Mouse (Mus musculus) G1E (cell line): Measurements from ENCODE around the gene Hunk. TPM values are rescaled to one million over a fixed set of nuclear protein-coding genes. Genes with fewer than 3 reads are reported as not detected.

Experiments used
- ATAC-seq: 2 replicates; pipeline ENCODE4 v1.8.0; 2016; ENCODE audit warnings: mild to moderate bottlenecking; ENCODE audit not compliant: insufficient number of reproducible peaks, poor library complexity, low FRiP score, severe bottlenecking; ENCODE audit errors: extremely low read depth
- DNase-seq: peaks from one replicate; pipeline ENCODE4 v3.0.0; 2012; ENCODE audit warnings: low spot score
- H3K27me3 ChIP-seq: 2 replicates; pipeline ENCODE4 v1.6.1; 2012; ENCODE audit warnings: mild to moderate bottlenecking, low read length, inconsistent platforms; ENCODE audit not compliant: insufficient read depth
- H3K36me3 ChIP-seq: replicated peaks from 2 replicates; pipeline ENCODE3; 2012; ENCODE audit warnings: mild to moderate bottlenecking, inconsistent platforms
- H3K4me1 ChIP-seq: 2 replicates; pipeline ENCODE4 v1.6.1; 2012; ENCODE audit warnings: low read depth, low read length, inconsistent platforms, mixed read lengths; ENCODE audit not compliant: insufficient read depth
- H3K4me3 ChIP-seq: 2 replicates; pipeline ENCODE4 v1.5.1; 2012; ENCODE audit warnings: low read depth, mild to moderate bottlenecking, inconsistent platforms, low read length, moderate library complexity, mixed read lengths
- H3K9me3 ChIP-seq: replicated peaks from 2 replicates; pipeline ENCODE4 v1.6.1; 2012; ENCODE audit warnings: inconsistent platforms
- CTCF ChIP-seq: IDR thresholded peaks from 2 replicates; pipeline ENCODE4 v1.5.1; 2012; ENCODE audit warnings: low read depth, low read length, inconsistent platforms, mixed read lengths
- GATA1 ChIP-seq: IDR thresholded peaks from 2 replicates; pipeline ENCODE4 v1.6.1; 2012; ENCODE audit warnings: borderline replicate concordance, low read length, inconsistent platforms, mixed read lengths
- GATA2 ChIP-seq: IDR thresholded peaks from 2 replicates; pipeline ENCODE4 v1.6.1; 2012; ENCODE audit warnings: low read depth, low read length, inconsistent platforms, borderline replicate concordance
- POLR2AphosphoS5 ChIP-seq: IDR thresholded peaks from 2 replicates; pipeline ENCODE4 v1.6.1; 2012; ENCODE audit warnings: low read depth, low read length, inconsistent platforms; ENCODE audit not compliant: insufficient replicate concordance
- TAL1 ChIP-seq: conservative IDR thresholded peaks from 2 replicates; pipeline ENCODE4 v1.6.1; 2012; ENCODE audit warnings: low read depth, low read length, inconsistent platforms, mixed read lengths
- polyA plus RNA-seq: library from polyadenylated mRNA; stranded (reverse); fragments of >175 nt; gene quantifications from 2 replicates; pipeline ENCODE4 v1.2.3, GENCODE M21; 2012
- total RNA-seq, 2 experiments: library from RNA; stranded (forward) in 1 of 2; stranded (reverse) in 1 of 2; fragments of 200-1000 nt in 1 of 2; fragments of >200 nt in 1 of 2; fragmentation: Nextera tagmentation in 1 of 2; gene quantifications; 2 replicates each; pipeline ENCODE4 v1.2.3; 2014 to 2017

The Hunk gene
- total and polyA plus RNA-seq, 3 experiments, result 0.11 TPM; not detected in 2

DNA sequence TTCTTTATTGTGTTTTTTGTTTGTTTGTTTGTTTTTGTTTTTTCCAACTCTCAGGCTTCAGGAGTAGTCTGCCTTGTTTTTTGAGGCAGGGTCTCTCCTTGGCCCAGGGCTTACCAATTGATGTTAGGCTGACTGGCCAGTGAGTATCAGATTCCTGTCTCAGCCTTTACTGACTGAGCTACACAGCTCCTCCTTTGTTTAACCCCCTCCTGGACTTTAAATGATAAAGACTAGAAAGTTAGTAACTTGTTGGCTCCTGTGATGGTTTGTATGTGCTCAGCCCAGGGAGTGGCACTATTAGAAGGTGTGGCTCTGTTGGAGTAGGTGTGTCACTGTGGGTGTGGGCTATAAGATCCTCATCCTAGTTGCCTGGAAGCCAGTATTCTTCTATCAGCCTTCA, 30.8 kb downstream of the Hunk start:
- TF ChIP-seq CTCF (no peak), POLR2AphosphoS5 (no peak), GATA1 (no peak), GATA2 (no peak), TAL1 (no peak)

DNA sequence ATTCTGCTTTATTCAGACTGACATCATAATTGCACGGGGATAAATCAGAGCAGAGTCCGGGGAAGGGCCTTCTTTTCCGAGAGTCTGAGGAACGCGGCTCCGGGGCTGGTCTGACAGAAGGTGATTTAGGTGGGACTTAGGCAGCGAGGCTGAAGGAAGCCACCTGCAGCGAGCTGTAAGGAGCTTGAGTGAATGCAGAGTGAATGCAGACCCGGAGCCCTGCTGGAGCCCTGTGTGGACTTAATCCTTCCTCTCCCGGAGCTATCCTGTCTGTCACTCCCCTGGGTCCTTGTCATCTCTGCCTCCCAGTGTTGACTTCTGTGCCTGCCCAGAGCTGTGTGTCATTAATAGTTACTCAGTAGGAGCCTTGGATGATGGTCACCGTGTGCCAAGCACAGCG, 32.8 kb downstream of the Hunk start:
- Histone ChIP-seq H3K4me1 (no peaks in the 10 kb centered on the region), H3K36me3 (no peaks in the 10 kb centered on the region), H3K9me3 (peaks cover 23% of the 10 kb centered on the region), H3K4me3 (no peak overlapping the region), H3K27me3 (no peaks in the 10 kb centered on the region; the same call in 1 of the 2 replicates)
- TF ChIP-seq TAL1 (no peak), GATA1 (no peak), CTCF (no peak), GATA2 (no peak), POLR2AphosphoS5 (no peak)
- no peak for ATAC-seq
- no peak for DNase-seq

More for the DNA sequence above, 30.8 kb downstream of the Hunk start:
- Histone ChIP-seq H3K4me3 (no peak overlapping the region), H3K36me3 (no peaks in the 10 kb centered on the region), H3K27me3 (no peaks in the 10 kb centered on the region; the same call in 1 of the 2 replicates), H3K4me1 (no peaks in the 10 kb centered on the region), H3K9me3 (peaks cover 31% of the 10 kb centered on the region)
- ATAC-seq, result no peak
- no peak for DNase-seq

DNA sequence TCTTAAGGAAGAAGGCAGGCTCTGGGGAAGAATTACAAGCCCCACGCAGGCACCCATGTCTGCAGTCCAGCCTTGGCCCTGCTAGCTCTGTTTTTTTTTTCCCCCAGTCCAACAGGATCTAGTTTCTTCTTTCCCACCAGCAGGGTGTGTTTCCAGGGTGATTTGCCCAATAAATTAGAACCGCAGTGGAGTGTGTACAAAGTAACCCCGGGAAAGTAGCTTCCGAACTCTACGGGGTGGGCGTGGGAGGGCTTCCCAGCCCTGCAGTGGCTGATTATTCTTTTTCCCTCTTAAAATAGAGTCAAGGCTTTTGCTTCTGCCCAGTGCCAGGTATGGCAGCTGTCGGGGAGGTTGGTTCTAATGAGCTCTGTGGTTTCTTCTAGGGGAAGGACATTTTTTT, 35.3 kb downstream of the Hunk start:
- Histone ChIP-seq H3K36me3 (no peaks in the 10 kb centered on the region), H3K9me3 (peaks cover 28% of the 10 kb centered on the region), H3K27me3 (no peaks in the 10 kb centered on the region; the same call in 1 of the 2 replicates), H3K4me1 (no peaks in the 10 kb centered on the region), H3K4me3 (no peak overlapping the region)
- no peak for TF ChIP-seq GATA1
- TF ChIP-seq CTCF, result no peak
- TF ChIP-seq GATA2, result no peak
- TF ChIP-seq POLR2AphosphoS5, result no peak
- TF ChIP-seq TAL1, result no peak
- DNase-seq, result no peak
- ATAC-seq, result no peak

DNA sequence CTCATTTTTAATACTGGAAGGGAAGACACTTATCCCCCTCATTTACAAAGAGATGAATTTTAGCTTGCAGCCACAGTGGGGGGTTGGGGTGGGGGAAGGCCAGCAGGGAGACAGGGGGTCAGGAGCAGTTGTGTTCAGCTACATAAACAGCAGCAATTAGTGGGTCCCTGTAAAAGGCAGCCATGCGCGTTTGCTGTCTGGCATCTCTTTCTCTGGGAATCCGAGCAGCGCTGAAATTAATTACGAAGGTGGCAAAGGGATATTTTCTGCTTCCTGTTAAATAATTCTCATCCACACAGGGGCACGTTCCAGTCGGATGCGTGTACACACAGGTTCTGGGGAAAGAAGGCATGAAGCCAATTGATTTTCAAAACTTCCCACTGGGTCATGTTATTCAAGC, 35.7 kb downstream of the Hunk start:
- no peak for TF ChIP-seq GATA1
- TF ChIP-seq TAL1, result no peak
- TF ChIP-seq CTCF, result no peak
- TF ChIP-seq POLR2AphosphoS5, result no peak
- no peak for TF ChIP-seq GATA2
- no peaks in the 10 kb centered on the region; the same call in 1 of the 2 replicates for H3K27me3 ChIP-seq
- H3K4me3 ChIP-seq, result no peak overlapping the region
- DNase-seq (no peak), ATAC-seq (no peak)
- no peaks in the 10 kb centered on the region for H3K36me3 ChIP-seq
- peaks cover 28% of the 10 kb centered on the region for H3K9me3 ChIP-seq
- no peaks in the 10 kb centered on the region for H3K4me1 ChIP-seq

DNA sequence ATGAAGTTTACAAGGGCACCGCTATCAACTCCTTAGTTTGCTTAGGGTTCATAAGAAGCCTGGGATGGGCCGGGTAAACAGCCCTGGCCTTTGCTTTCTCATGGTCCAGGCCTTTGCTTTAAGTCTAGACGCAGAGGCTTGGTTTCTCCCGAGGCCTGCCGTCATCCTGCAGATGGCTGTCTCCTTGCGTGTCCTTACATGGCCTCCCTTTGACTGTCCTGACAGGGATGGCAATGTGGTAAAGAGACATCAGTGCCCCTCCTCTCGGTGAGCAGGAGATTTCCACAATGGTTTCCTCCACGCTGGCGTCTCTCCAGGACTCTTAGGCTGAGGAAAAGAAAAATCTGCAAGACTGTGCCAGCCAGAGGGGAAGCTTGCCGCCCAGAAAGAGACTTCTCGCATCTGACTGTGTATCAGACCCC, 36.3 kb downstream of the Hunk start:
- no peaks in the 10 kb centered on the region for H3K4me1 ChIP-seq
- H3K27me3 ChIP-seq, result no peaks in the 10 kb centered on the region; the same call in 1 of the 2 replicates
- no peak overlapping the region for H3K4me3 ChIP-seq
- no peaks in the 10 kb centered on the region for H3K36me3 ChIP-seq
- TF ChIP-seq GATA2, result no peak
- no peak for TF ChIP-seq GATA1
- TF ChIP-seq POLR2AphosphoS5, result no peak
- no peak for TF ChIP-seq TAL1
- no peak for TF ChIP-seq CTCF
- H3K9me3 ChIP-seq, result peaks cover 30% of the 10 kb centered on the region
- ATAC-seq (no peak), DNase-seq (no peak)

DNA sequence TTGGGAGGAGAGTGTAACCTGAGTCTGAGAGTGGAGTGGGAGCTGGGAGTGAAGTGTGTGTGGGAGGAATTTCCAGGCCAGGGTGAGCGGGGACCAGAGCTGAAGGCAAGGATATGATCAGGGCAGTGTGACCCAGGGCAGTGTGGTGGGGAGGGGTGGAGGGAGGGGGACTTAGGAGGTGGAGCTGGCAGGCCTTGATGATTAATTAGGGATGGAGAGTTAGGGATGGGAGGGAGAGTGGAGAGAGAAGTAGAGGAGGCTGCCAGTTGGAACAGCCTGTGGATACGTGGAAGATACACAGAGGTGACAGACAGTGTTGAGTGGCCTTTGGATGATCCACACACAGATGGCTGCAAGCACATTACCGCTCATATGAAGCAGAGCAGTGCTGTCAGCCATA, 38.1 kb downstream of the Hunk start:
- H3K4me3 ChIP-seq, result no peak overlapping the region
- ATAC-seq (no peak), DNase-seq (no peak)
- no peak for TF ChIP-seq GATA1
- no peak for TF ChIP-seq CTCF
- no peak for TF ChIP-seq GATA2
- TF ChIP-seq TAL1, result no peak
- peaks cover 34% of the 10 kb centered on the region for H3K9me3 ChIP-seq
- no peaks in the 10 kb centered on the region for H3K4me1 ChIP-seq
- no peaks in the 10 kb centered on the region for H3K36me3 ChIP-seq
- H3K27me3 ChIP-seq, result no peaks in the 10 kb centered on the region

DNA sequence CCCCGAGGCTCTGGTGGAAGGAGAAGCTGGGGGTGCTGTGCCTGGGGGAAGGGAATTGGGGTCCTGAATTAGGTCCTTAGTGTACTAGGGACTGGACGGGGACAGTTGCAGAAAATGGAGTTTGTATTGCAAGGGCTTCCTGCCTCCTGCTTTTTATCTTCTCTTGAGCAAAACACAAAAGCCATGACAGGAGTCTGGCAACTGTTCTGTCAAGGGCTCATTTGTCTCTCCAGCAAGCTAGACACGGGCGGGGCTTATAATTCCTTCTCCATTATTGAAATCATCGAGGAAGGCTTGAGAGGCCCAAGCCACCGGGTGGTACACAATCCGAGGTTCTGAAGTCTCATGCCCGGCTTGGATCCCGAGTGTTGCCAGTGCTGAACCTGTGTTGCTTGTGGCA, 38.6 kb downstream of the Hunk start:
- TF ChIP-seq CTCF (no peak), TAL1 (no peak), GATA1 (no peak), GATA2 (no peak)
- Histone ChIP-seq H3K27me3 (no peaks in the 10 kb centered on the region), H3K4me1 (no peaks in the 10 kb centered on the region), H3K4me3 (no peak overlapping the region), H3K9me3 (peaks cover 33% of the 10 kb centered on the region), H3K36me3 (no peaks in the 10 kb centered on the region)
- DNase-seq (no peak), ATAC-seq (no peak)
